Mouse (Mus musculus) 416B (cell line): ENCODE measurements around the gene Lsm5.
A peak's percentile ranks its signal among the peaks of the same experiment; 100 is the strongest.

Experiments
- DNase-seq: peaks from one replicate; pipeline ENCODE4 v3.0.0; 2011; ENCODE audit warnings: low read depth

The Lsm5 gene

DNA sequence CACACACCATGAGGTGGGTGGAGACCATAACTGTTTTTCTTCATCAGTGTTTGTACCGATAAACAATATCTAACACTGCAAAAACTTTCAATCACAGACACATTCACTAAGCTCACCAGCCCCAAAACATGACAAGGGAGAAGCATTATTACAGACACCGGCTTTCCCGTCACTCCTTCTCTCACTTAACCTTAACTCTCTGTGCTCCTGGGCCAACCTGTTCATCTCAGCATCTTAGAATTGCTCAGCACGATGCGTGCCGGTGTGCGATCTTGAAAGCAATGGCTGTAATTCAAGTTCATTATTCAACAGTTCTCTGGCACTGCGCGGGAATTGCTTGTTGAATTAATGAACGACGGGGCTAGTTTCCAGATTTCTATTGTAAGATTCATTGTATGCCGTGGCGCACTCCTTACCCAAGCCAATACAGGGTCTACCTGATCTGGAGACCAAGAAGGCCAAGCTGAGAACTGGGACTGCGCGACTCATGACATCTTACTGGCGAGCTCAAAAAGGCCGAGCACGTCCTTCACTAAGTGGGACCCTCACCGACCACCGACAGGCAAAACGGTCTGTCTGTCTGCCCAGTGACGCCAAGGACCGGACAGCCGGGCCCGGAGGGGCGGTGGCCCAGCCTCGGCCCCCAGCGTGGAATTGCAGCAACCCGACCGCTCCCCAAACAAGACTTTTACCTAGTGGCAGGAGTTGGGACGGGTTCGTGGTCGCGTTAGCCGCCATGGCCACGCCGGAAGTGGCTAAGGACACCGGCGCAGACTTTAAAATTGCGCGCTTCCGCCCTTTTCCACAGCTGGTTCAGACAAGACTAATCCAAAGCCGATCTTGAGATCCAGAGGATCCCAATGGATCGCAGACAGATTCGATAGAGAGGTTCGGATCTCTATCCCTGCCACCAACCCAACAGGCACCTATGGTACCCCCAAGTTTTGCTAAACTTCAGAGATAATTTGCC lies at the start of gene Lsm5:
TSS of gene Lsm5 (minus strand) at position 780 of the 970 bp plus-strand sequence.
- DNase-seq: peak; percentile 93

DNA sequence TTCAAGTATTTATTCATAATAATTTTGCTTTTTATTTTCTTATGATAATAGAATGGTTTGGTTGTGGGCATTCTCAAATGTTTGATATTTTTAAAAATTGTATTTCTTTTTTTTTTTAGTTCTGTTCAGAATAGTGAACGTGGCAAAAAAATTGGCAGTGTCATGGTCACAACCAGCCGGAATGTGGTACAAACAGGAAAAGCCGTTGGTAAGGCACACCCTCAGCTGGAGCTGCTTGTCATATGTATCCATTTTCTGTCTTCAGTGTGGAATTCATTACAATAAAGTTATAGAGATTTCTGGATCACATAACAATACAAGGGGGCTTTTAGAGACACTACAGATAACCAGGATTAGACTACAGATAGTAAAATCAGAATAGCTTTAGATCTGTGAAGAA lies 49.2 kb upstream of the Lsm5 start:
- no peak for DNase-seq

DNA sequence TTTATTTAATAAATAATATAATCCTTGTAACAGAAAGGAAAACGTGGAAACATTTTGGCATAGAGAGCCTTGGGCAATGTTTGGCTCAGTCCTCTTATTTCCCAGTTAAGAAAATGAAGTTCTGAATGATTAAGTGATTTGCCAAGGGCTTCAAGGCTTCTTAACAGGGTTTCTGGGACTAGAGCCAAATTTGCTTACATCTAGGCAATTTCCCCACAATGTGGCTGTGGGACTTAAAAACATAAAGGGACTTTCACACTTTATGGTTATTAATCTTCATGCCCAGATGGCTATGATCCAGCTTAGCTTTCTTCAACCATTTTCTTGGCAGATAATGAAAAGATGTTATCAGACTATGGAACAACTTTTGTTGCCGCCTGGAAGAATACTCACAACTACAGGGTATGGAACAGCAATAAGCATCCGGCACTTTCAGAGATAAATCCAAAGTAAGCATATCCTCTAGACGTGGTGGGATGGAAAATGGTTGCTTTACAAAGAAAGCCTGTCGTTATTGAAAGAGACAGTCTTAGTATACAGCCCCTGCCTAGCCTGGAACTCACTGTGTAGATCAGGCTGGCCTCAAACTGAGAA lies 41.5 kb upstream of the Lsm5 start:
- DNase-seq: peak; percentile 69

DNA sequence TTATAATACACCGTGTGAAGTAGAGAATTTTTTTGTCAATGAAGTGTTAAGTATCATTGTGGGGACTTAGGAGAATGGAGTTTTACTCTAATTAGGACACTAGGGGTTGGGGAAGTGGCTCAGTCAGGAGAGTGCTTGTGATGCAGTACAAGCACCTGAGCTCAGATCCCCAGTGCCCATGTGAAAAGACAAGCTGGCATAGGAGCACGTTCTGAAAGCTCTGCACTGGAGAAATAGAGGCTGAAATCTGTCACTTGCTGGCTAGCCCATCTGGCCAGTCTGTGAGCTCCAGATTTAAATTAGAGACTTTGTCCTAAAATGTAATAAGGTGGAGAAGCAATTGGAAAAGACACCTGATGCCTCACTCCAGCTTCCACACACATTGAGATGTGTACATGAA lies 28.0 kb upstream of the Lsm5 start:
- no peak for DNase-seq

DNA sequence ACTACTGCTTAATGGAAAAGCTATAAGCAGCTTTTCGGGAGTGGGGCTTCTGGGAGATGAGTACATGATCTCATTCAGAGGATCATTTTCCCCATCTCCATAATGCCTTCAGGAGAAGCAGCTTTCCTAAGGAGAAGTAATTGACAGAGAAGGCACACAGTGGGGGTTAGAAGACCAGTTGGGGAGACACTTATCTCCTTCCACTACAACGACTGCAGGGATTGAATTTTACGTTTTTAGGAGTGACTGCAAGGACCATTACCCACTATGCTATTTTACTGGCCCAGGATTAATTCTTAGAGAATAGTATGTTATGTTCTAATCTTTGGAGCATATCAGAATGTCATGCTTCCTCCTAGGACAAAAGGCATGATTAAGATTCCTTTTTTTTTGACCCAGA lies 16.4 kb upstream of the Lsm5 start:
- DNase-seq: no peak

DNA sequence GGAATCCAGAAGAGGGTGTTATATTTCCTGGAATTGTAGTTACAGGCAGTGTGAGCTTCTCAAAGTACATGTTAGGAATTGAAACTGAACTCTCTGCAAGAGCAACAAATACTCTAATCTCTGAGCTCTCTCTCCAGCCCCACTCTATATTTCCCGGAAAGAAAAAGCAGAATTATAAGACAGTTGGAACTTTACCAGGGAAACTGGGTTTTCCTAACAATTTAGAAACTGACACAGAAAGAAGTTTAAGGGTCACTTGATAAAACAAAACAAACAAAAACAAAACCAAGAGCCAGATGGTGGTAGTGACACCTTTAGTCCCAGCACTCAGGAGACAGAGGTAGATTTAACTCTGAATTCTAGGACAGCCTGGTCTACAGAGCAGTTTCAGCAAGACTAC lies 14.6 kb upstream of the Lsm5 start:
- DNase-seq: no peak

DNA sequence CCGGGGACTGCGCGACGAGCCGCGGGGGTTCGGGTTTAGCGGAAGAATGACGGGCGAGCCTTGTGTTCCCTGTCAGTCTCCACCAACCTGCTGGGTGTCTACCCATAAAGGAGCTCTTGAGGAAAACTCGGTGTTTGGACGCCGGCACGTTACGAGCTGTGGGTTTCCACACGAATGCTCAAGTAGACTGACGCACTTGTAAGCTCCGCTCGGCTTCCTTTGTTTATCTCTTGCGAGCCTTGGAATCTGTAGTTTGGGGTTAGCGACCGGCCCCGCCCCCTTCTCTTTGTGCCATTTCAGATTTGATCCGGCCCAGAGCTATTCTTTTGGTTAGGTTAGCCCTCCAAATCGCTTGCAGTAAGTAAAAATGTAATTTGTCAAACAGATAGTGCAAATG lies 10.8 kb upstream of the Lsm5 start:
- DNase-seq: peak; percentile 76

DNA sequence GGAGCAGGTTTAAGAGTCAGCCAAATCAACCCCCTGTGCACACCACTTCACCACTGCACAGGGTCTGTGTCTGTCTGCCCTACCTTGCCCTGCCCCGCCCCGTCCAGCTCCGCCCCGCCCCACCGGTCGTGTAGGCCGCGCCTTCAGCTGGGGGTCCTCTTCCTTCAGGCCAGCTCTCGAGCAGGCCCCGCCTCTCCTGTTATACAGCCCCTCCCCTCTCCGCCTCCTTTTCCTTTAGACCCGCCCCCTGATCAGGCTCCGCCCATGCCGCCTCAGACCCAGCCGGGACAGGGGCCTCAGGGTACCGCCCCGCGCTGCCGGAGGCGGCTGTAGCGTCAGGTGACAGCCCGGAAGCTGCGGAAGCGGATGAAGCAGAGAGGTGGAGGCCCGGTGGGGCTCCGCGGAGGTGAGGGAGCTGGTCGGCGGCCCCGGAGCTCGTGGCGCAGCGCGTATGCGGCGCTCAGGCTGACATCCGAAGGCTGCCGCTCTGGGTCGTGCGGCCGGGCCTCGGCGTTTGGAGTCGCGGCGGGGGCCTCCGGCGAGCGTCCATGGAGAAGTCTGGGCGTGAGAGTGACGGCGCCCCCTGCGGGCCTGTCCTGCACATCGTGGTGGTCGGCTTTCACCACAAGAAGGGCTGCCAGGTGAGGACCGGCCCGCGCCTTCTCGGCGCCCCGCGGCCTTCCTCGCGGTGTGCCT lies 10.2 kb upstream of the Lsm5 start, which contains the start of gene Avl9:
TSS of gene Avl9 (plus strand) at position 326 of the 696 bp plus-strand sequence.
- peak; percentile 98 for DNase-seq

DNA sequence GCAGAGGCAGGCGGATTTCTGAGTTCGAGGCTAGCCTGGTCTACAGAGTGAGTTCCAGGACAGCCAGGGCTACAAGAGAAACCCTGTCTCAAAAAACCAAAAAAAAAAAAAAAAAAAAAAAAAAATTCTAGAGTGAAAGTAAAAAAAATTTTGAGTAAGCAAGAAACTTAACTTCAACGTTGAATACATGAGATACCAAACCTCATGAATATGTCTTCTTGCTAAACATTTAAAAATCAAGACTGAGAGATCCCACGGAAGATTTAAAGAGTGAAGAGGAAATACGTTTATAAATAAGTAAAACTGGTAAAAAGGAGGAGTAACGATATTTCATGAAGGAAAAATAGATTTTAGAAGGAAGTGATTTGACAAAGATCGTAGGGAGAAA lies 9.7 kb upstream of the Lsm5 start:
- DNase-seq: no peak

DNA sequence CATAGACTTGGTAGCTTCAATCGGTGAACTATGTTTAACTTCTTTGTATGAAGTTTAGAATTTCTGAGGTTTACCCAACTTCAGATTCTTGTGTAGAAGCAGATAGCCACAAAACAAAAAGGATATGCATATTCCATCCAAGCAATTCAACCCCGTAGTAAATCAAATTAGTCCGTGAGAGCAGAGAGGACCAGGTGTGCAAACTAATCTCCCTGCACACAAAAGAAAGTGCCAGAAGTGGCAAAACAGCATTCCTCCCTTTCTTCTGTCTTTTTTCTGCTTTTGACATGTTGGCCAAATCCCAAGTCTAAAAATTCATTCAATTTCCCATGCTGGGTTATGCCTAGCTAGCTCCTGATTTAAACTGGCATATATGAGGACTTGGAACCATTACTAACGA lies 12.1 kb downstream of the Lsm5 start:
- no peak for DNase-seq

DNA sequence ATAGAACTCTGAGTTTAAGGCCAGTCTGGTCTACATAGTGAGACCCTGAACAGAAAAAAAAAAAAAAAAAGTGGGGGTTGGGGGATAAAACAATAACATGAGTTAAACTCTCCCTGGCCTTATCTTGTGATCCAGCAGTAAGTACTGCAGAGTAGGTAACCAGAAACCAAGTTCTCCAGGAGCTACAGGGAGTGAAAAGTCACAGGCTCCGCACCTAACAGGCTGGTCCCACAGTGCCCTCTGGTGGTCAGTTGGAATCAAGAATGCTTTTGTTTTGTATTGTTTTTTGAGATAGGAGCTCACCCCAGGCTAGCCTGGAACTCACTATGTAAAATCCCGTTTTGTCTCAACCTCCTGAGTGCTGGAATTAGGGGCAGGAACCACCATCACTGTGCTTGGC lies 13.3 kb downstream of the Lsm5 start:
- DNase-seq: peak; percentile 81

DNA sequence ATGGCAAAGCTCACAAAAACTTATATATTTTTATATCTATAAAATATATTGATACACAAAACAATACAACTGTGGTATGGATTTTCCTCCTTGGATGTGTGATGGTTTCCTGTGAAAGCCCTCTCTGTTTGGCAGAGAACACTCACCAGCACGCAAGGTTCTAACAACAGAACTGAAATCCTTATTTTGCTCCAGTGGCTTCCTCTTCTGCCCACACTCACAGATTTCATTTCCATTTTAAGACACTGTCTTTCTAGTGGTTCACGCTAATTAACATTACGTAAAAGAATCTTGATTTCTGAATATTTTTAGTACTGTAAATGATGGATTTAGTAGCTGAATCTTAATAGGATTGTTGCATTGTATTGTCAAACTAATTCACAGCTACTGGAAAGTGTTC lies 16.3 kb downstream of the Lsm5 start:
- no peak for DNase-seq

DNA sequence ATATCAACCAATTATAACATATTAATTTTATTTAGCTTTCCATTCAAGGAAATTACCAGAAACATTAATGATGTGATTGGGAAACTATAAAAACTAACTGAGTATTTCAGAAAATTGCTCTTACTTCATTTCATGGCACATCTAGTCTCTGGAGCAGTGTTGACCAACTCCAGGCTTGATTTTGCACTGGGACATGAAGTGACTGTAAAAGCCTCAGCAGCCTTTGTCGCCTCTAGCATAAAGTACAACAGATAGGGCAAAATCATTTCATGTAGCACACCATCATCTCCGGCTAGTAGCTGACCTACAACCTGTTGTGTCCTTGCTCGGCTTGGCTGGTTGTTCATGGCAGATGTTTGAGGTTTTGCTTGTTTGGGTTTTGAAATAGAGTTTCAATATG lies 40.1 kb downstream of the Lsm5 start:
- DNase-seq: no peak

DNA sequence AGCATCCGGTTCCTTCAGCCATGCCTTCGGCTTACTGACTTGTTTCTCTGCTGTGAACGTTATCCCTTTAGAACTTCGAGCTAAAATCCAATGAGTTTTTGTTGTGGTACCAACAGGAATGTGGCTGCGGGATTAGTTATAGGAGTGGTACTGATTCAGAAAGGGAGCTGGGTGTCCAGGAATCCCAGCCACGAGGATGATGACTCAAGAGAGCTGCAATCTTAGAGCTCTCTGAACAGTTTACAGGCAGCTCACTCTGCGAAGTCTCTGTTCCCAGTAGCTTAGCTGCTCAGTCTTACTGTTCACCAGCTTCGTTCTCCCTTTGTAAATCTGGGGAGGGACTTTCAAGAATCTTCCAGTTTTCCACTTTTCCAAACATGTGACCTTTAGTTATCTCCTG lies 49.1 kb downstream of the Lsm5 start:
- DNase-seq: no peak

DNA sequence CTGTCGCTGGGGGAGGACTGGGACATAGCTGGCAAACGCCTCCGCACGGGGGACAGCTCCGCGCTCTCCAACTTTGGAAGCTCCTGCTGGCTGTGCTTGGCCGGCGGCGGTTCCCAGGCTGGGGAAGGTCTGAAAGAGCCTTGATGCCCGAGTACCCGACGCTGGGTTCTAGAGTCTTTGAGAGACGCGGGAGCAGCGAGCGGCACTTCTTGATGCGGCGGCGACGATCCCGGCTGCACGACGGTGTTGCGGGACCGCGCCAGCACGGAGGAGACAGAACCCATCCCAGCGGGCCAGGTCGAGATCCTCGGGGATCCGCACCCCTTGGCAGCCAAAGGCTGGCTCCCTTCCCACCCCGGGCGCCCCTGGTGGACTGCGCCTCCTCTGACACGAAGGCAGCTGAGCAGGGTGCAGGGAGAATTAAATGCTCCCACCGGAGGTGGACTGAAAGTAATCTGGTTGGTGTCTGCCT lies 52.4 kb downstream of the Lsm5 start:
- no peak for DNase-seq
